Mouse (Mus musculus): Measurements from ENCODE around the gene Atp5k. TPM values are rescaled to one million over a fixed set of nuclear protein-coding genes. Genes with fewer than 3 reads are reported as not detected.

Atp5k gene
- polyA plus RNA-seq, 1 experiment from 2014 or later = 426 TPM

- Histone ChIP-seq H3K36me3 (ENCODE audit: control insufficient read depth, insufficient read depth, low read length) (no peaks in the 10 kb centered on the region), H3K4me2 (ENCODE audit: low read length) (peak within 1 kb of the TSS; percentile 98), H3K9me3 (replicated peaks; ENCODE audit: control insufficient read depth, low read length) (no peaks in the 10 kb centered on the region), H3K4me3 (ENCODE audit: low read depth, low read length) (peak within 1 kb of the TSS; percentile 89), H3K27me3 (replicated peaks; ENCODE audit: control insufficient read depth, insufficient read depth, low read length) (no peaks in the 10 kb centered on the region), H3K9ac (ENCODE audit: low read length) (peak within 1 kb of the TSS; percentile 99), H3K4me1 (ENCODE audit: control insufficient read depth, insufficient read depth, low read length) (peaks cover 25% of the 10 kb centered on the region), H3K27ac (ENCODE audit: low read depth, low read length) (peak within 1 kb of the TSS; percentile 86)
- 1% methylated on average over 58 of the region's 62 CpGs for WGBS
- peak; percentile 98 for DNase-seq (ENCODE audit: low spot score)
- ATAC-seq = peak; percentile 97
Measured at GRCm38 (mm10) chr5:108461082-108462065, 27.1 kb upstream of the Atp5k start, which contains the start of gene Pcgf3. Gene Pcgf3, plus strand, starts transcription at chr5:108461232.

- Histone ChIP-seq H3K4me2 (ENCODE audit: low read length) (peak overlapping the region; percentile 98), H3K27me3 (replicated peaks; ENCODE audit: control insufficient read depth, insufficient read depth, low read length) (no peaks in the 10 kb centered on the region), H3K4me3 (ENCODE audit: low read depth, low read length) (peak overlapping the region; percentile 89), H3K27ac (ENCODE audit: low read depth, low read length) (no peak overlapping the region), H3K9ac (ENCODE audit: low read length) (peak overlapping the region; percentile 99), H3K4me1 (ENCODE audit: control insufficient read depth, insufficient read depth, low read length) (peaks cover 22% of the 10 kb centered on the region), H3K9me3 (replicated peaks; ENCODE audit: control insufficient read depth, low read length) (no peaks in the 10 kb centered on the region), H3K36me3 (ENCODE audit: control insufficient read depth, insufficient read depth, low read length) (no peaks in the 10 kb centered on the region)
- no peak for ATAC-seq
- WGBS = 44% methylated on average over 6 of the region's 6 CpGs
- DNase-seq (ENCODE audit: low spot score) = peak; percentile 0
Measured at GRCm38 (mm10) chr5:108460461-108460860, 26.2 kb upstream of the Atp5k start.

DNA sequence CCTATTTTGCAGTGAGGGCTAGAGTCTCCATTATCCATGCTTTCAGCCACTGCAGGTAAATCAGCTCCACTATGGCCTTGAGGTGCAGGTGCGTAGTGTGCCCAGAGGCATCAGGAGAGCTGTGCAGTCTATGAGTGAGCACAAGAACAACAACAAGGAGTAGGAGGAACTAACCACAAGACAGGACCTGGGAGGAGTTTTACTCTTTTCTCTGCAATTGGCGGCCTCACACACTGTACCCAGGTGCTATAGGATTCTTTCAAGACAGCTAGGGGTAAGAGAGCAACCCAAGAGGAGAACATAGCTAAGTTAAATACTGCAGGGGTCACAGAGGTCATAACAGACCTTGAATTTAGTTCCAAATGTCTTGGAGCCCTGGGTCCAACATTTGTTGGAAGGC is 24.5 kb upstream of the Atp5k start:
- 79% methylated on average over 2 of the region's 2 CpGs for WGBS
- H3K4me3 ChIP-seq (ENCODE audit: low read depth, low read length) = no peak overlapping the region
- H3K9ac ChIP-seq (ENCODE audit: low read length) = no peak overlapping the region
- H3K36me3 ChIP-seq (ENCODE audit: control insufficient read depth, insufficient read depth, low read length) = no peaks in the 10 kb centered on the region
- DNase-seq (ENCODE audit: low spot score) (no peak), ATAC-seq (no peak)
- H3K27me3 ChIP-seq (replicated peaks; ENCODE audit: control insufficient read depth, insufficient read depth, low read length) = no peaks in the 10 kb centered on the region
- no peak overlapping the region for H3K4me2 ChIP-seq (ENCODE audit: low read length)
- H3K4me1 ChIP-seq (ENCODE audit: control insufficient read depth, insufficient read depth, low read length) = peaks cover 15% of the 10 kb centered on the region
- H3K27ac ChIP-seq (ENCODE audit: low read depth, low read length) = no peak overlapping the region
- no peaks in the 10 kb centered on the region for H3K9me3 ChIP-seq (replicated peaks; ENCODE audit: control insufficient read depth, low read length)

- ATAC-seq (no peak), DNase-seq (ENCODE audit: low spot score) (no peak)
- Histone ChIP-seq H3K9me3 (replicated peaks; ENCODE audit: control insufficient read depth, low read length) (no peaks in the 10 kb centered on the region), H3K4me3 (ENCODE audit: low read depth, low read length) (no peak overlapping the region), H3K4me1 (ENCODE audit: control insufficient read depth, insufficient read depth, low read length) (no peaks in the 10 kb centered on the region), H3K27ac (ENCODE audit: low read depth, low read length) (no peak overlapping the region), H3K36me3 (ENCODE audit: control insufficient read depth, insufficient read depth, low read length) (no peaks in the 10 kb centered on the region), H3K4me2 (ENCODE audit: low read length) (no peak overlapping the region), H3K9ac (ENCODE audit: low read length) (no peak overlapping the region), H3K27me3 (replicated peaks; ENCODE audit: control insufficient read depth, insufficient read depth, low read length) (peaks cover under 1% of the 10 kb centered on the region; the same call in 1 of the 2 replicates)
- WGBS = 46% methylated on average over 3 of the region's 3 CpGs
Measured at GRCm38 (mm10) chr5:108454094-108454493, 19.8 kb upstream of the Atp5k start.

DNA sequence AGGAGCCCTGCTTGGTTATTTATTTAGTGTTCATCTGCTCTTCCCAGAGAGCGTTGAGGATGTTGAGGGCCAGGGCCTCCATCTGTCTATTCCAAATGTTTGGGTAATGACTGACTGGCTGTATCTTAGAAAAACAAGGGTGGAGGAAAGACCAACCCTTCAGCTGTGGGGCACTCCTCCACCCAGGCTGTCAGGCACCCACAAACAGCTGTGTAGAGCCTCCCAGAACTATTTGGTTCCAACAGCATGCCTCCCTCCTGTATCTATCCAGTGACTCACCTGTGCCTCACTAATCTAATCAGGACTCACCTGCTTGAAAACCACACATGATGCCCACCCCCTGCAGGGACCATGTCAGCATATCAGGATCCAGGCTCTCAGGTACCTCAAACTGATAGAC is 18.2 kb upstream of the Atp5k start:
- WGBS = 93% methylated on average over 1 of the region's 1 CpGs
- Histone ChIP-seq H3K9me3 (replicated peaks; ENCODE audit: control insufficient read depth, low read length) (no peaks in the 10 kb centered on the region), H3K4me3 (ENCODE audit: low read depth, low read length) (no peak overlapping the region), H3K27me3 (replicated peaks; ENCODE audit: control insufficient read depth, insufficient read depth, low read length) (peaks cover 3% of the 10 kb centered on the region; the same call in 1 of the 2 replicates), H3K4me2 (ENCODE audit: low read length) (no peak overlapping the region), H3K36me3 (ENCODE audit: control insufficient read depth, insufficient read depth, low read length) (no peaks in the 10 kb centered on the region), H3K9ac (ENCODE audit: low read length) (no peak overlapping the region), H3K27ac (ENCODE audit: low read depth, low read length) (no peak overlapping the region), H3K4me1 (ENCODE audit: control insufficient read depth, insufficient read depth, low read length) (no peaks in the 10 kb centered on the region)
- DNase-seq (ENCODE audit: low spot score) = no peak
- no peak for ATAC-seq

- no peak overlapping the region for H3K9ac ChIP-seq (ENCODE audit: low read length)
- no peak overlapping the region for H3K27ac ChIP-seq (ENCODE audit: low read depth, low read length)
- H3K36me3 ChIP-seq (ENCODE audit: control insufficient read depth, insufficient read depth, low read length) = no peaks in the 10 kb centered on the region
- 77% methylated on average over 1 of the region's 1 CpGs for WGBS
- no peak overlapping the region for H3K4me3 ChIP-seq (ENCODE audit: low read depth, low read length)
- ATAC-seq (no peak), DNase-seq (ENCODE audit: low spot score) (no peak)
- H3K4me2 ChIP-seq (ENCODE audit: low read length) = no peak overlapping the region
- no peaks in the 10 kb centered on the region for H3K9me3 ChIP-seq (replicated peaks; ENCODE audit: control insufficient read depth, low read length)
- H3K4me1 ChIP-seq (ENCODE audit: control insufficient read depth, insufficient read depth, low read length) = no peaks in the 10 kb centered on the region
- H3K27me3 ChIP-seq (replicated peaks; ENCODE audit: control insufficient read depth, insufficient read depth, low read length) = peaks cover 3% of the 10 kb centered on the region; the same call in 1 of the 2 replicates
Measured at GRCm38 (mm10) chr5:108451611-108452010, 17.4 kb upstream of the Atp5k start.

DNA sequence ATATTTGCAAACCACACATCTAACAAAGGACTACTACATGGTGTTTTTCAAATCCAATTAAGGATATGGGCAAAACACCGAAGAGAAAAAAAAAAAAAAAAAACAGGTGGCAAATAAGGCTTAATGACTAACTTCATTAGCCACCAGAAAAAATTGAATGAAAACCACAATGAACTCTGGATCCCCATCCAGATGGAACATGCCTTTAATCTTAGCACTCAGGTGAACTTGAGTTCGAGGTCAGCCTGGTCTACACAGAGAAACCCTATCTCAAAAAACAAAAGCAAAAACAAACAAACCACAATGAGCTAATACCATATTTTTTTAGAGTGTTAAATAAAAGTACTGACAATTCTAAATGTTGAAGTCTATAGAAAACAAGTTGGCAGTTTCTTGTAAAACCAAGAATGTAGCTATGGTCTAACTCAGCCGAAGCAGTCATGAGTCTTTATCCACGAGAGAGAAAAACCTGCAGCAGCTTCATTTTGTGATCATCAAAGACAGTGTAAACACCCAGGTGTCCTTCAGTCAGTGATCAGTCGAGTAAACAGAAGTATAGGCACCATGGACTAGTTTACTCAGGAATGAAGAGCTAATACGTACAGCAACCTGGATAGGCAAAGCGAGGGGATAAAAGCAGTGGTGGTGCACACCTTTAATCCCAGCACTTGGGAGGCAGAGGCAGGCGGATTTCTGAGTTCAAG is 16.7 kb upstream of the Atp5k start:
- Histone ChIP-seq H3K36me3 (ENCODE audit: control insufficient read depth, insufficient read depth, low read length) (no peaks in the 10 kb centered on the region), H3K4me1 (ENCODE audit: control insufficient read depth, insufficient read depth, low read length) (no peaks in the 10 kb centered on the region), H3K4me2 (ENCODE audit: low read length) (no peak overlapping the region), H3K9ac (ENCODE audit: low read length) (no peak overlapping the region), H3K9me3 (replicated peaks; ENCODE audit: control insufficient read depth, low read length) (no peaks in the 10 kb centered on the region), H3K27me3 (replicated peaks; ENCODE audit: control insufficient read depth, insufficient read depth, low read length) (peaks cover 3% of the 10 kb centered on the region; the same call in 1 of the 2 replicates), H3K4me3 (ENCODE audit: low read depth, low read length) (no peak overlapping the region), H3K27ac (ENCODE audit: low read depth, low read length) (no peak overlapping the region)
- no peak for DNase-seq (ENCODE audit: low spot score)
- WGBS = 77% methylated on average over 8 of the region's 8 CpGs
- no peak for ATAC-seq

DNA sequence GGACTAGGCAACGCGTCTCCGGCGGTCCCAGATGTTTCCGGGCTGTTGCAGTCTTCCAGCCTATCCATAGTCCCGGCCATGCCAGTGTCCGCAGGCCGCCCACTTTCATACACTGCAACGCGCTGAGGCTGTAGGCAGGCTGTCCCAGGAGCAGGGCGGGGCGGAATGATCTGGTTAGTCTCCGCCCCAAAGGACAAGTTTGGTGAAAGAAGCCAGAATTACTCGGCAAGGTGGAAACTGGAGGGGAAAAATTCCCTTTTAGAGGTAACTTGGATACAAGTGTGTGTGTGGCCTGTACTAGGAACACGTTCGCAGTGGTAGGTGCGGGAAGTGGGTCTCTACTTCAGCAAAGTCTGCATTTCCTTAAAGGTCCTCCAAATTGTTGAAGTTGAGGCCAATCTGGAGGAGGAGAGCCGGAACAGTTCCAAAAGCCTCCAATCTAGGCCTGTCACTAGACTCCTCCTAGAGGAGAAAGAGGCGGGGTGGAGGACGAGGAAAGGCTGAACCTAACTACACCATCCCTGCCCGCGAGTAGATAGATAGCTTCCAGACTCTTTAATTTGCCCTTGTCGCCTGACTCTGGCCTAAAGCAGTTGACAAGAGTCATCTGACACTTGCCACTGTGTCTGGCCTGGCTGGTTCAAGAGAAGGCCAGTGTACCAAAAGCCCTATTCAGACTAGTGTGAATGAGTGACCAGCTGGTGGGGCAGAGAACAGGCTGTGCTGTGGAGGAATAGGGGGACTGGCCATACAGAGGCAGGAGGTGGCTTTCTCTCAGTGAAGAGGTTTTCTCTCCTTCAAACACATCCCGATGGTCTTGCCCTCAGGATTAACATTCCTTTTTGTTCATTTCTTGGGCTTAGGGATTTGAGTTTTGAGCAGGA is 14.8 kb upstream of the Atp5k start, which contains the start of gene Mfsd7a:
Gene Mfsd7a (minus strand): TSS at position 107 of the 884 bp plus-strand sequence.
- peak within 1 kb of the TSS; percentile 29; the same call in 1 of the 2 replicates for H3K9ac ChIP-seq (ENCODE audit: low read length)
- ATAC-seq = 0 out of 2 replicates have a peak, but pooled peaks have one; percentile 48
- peaks cover 3% of the 10 kb centered on the region; the same call in 1 of the 2 replicates for H3K27me3 ChIP-seq (replicated peaks; ENCODE audit: control insufficient read depth, insufficient read depth, low read length)
- peak within 1 kb of the TSS; percentile 14; the same call in 1 of the 2 replicates for H3K4me3 ChIP-seq (ENCODE audit: low read depth, low read length)
- no peaks in the 10 kb centered on the region for H3K36me3 ChIP-seq (ENCODE audit: control insufficient read depth, insufficient read depth, low read length)
- DNase-seq (ENCODE audit: low spot score) = peak; percentile 18
- H3K4me1 ChIP-seq (ENCODE audit: control insufficient read depth, insufficient read depth, low read length) = no peaks in the 10 kb centered on the region
- H3K9me3 ChIP-seq (replicated peaks; ENCODE audit: control insufficient read depth, low read length) = no peaks in the 10 kb centered on the region
- peak within 1 kb of the TSS; percentile 40 for H3K4me2 ChIP-seq (ENCODE audit: low read length)
- WGBS = 13% methylated on average over 24 of the region's 24 CpGs
- H3K27ac ChIP-seq (ENCODE audit: low read depth, low read length) = no peak within 1 kb of the TSS

All from forebrain, embryonic 14.5 days (tissue).